Mouse (Mus musculus): ENCODE data around the gene Wdr59.

DNA sequence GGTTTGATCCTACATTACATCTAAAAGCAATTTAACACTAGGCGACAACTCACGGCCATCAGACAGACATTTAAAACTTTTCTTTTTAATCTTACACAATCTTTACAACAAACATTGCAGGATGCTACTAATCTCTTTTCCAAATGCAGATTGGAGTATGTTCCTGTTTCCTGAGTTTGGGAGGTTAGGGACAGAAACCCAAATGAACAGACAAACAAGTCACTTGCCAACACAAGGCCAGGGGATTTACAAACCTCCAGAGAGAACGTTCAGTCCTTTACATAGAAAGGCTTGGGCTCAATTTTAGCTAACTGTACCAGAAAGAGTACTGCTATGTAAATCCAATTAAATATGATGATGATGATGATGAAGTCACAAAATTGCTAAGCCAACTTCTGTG, 28.7 kb downstream of the Wdr59 start:
- TF ChIP-seq MAFK (IDR thresholded peaks at IDR 0.05; ENCODE audit: insufficient read depth, low read depth, low read length) (no peak), CHD2 (IDR thresholded peaks at IDR 0.05; ENCODE audit: low read depth, low read length) (no peak)

Measured in ES-E14 (cell line).